Mouse (Mus musculus): Measurements from ENCODE around the gene Plppr3. TPM values are rescaled to one million over a fixed set of nuclear protein-coding genes. Genes with fewer than 3 reads are reported as not detected.
A peak's percentile ranks its signal among the peaks of the same experiment; 100 is the strongest.

The Plppr3 gene
- total RNA-seq, 2 experiments from 2014 or later = 51.1 to 53.3 TPM

DNA sequence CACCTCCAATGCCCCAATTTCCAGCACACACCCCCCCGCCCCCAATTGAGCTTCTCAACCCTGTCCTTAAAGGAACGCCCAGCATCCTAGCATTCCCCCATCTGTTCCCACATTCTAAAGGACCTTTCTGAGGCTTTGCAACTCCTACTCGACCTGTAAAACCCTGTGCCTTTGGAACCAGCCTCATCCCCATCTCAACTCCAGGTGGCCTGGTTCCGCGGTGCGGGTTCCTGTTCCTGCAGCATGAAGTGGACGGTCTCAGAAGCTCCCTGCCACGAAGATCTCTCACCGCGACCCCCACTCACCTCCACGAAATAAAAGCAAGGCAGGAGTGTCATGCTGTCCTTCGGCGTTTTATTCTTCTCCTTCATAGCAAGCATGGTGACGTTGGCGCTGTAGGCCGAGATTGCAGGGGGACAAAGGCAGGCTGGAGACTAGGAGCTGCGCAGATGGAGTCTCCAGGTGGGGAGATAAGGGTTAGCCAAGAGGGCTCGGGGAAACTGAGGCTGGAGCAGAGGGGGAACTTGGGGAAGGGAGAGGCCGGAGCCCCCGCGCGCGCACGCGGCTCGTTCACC, 632 bp downstream of the Plppr3 start:
- DNase-seq (ENCODE audit: low spot score in 2 of 2) = no peak
- intact Hi-C loops (cut with DNase I) = no loop called here

- no peak for DNase-seq (ENCODE audit: low spot score in 2 of 2)
- intact Hi-C loops (cut with DNase I) = no loop called here
Observed at GRCm38 (mm10) chr10:79873313-79873712, 1.1 kb downstream of the Plppr3 start.

DNA sequence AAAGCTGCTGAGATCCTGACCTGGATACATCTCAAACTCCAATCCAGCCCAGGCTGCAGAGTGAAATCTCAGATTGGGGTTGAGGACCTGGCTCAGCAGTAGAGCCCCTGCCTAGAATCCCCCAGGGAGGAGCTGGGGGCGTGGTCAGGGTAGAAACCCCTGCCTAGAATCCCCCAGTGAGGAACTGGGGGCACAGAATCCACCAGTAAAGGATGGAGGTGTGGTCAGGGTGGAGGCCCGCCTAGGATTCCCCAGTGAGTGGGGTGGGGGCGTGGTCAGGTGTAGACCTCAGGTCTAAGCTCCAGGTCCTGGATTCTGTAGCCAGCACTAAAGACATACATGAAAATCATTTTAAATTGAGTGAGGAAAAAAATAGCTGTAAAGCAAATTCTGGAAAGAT, 1.6 kb downstream of the Plppr3 start:
- DNase-seq (ENCODE audit: low spot score in 2 of 2) = no peak
- intact Hi-C loops (cut with DNase I) = no loop called here

DNA sequence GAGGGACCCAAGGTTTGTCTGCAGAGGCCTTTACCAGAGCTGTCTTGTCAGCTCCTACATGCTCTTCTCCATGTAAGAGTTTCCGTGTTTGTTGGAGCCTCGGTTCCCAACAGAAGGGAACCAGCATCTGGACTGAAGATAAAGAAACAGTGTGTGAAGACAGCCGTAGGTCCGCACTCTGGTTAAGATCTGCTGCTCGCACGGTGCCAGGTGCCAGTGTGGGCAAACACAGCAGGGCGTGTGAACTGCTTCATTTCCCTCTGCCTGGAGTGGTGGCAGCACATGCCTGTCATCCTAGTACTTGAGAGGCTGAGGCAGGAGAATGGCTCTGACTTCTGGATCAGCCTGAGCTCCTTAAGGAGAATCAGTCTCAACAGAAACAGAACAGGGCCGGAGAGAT, 2.6 kb downstream of the Plppr3 start:
- peak in 1 of 2 experiments; percentile 64 for DNase-seq (ENCODE audit: low spot score in 2 of 2)
- intact Hi-C loops (cut with DNase I) = no loop called here

GRCm38 (mm10) chr10:79866601-79867000, 7.8 kb downstream of the Plppr3 start:
- DNase-seq (ENCODE audit: low spot score in 2 of 2) = no peak
- intact Hi-C loops (cut with DNase I) = no loop called here

DNA sequence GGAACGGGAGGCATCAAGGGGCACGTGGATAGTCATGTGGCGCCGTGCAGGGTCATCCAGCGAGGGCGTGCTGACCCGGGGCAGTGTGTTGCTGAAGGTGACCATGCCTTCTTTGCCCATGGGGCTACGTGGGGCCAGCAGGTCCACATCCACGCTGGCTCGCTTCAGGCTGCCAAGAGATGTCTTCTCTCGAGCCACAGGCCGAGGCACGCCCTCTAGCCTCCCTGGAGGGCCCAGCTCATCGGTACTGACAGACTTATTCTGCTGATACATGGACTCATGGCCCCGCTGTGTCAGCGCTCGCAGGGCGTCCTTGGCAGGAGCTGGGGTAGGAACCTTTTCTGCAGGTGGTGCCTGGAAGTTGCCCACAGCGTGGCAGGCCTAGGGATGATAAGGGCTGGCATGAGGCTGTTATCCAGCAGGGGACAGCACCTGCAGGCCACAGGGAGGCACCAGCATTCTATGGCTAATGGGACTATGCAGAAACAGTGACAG, 8.6 kb downstream of the Plppr3 start:
- no peak for DNase-seq (ENCODE audit: low spot score in 2 of 2)
- intact Hi-C loops (cut with DNase I) = no loop called here

DNA sequence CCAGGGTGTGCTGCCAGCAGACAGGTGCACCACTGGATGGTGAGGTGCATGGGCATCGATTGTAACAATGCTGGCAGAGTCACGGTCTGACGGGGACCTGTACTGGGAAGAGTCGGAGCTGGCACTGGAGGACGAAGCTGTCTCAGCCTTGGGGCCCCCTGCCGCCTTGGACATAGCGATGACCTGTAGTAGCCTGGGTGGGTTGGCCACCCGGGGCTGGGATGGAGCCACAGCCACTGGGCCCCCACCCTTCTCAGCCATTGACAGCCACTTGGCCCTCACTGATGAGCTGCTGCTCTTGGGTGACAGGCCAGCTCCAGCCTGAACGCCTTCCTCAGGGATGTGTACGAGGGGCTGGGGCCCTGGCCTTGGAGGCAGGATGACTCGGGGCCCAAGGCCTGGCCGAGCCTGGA, 9.2 kb downstream of the Plppr3 start:
- intact Hi-C loops (cut with DNase I) = no loop called here
- no peak for DNase-seq (ENCODE audit: low spot score in 2 of 2)

DNA sequence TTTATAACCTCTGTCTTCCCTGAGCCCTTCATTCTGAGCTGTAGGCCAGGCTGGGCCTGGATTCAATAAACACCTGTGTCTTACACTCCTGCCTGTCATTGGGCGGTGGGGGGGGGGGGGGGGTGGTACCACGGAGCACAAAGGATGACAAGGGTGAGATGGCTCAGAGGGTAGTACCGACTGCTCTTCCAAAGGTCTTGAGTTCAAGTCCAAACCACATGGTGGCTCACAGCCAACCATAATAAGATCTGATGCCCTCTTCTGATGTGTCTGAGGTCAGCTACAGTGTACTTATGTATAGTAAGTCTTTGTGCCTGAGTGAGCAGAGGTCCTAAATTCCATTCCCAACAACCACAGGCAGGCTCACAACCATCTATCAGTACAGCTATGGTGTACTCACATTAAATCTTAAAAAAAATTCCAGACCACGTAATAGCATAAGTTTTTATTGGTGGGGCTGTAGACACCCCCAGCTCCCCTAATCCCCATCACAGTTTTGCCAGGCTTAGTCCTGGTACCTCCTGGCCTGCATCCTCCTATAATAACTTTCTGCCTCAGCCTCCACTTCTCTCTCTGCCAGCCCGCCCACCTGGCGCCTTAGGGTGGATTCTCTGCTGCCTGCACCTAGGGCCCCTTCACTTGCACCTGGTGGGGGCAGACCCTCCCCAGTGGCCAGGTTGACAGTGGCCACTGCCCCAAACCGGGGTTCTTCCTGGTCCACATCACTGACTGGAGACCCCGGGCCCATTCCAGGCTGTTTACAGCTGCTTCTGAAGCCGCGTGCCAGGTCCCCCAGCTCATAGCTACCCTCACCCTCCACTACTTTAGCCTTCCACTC, 9.9 kb downstream of the Plppr3 start:
- intact Hi-C loops (cut with DNase I) = no loop called here

DNA sequence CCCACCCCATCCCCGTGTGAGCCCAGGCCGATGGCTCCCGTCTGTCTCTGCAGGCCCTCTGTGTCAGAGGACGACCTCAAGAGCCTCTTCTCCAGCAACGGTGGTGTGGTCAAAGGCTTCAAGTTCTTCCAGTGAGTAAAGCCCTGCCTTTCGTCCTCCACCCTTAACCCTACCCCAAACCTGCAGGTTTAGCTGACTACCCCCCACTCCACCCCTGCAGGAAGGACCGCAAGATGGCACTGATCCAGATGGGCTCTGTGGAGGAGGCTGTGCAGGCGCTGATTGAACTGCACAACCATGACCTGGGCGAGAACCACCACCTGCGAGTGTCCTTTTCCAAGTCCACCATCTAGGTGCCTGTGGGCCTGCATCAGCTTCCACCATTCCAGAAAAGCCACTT, 11.5 kb downstream of the Plppr3 start:
- intact Hi-C loops (cut with DNase I) = no loop called here
- DNase-seq (ENCODE audit: low spot score in 2 of 2) = no peak

More for the DNA sequence above, 9.9 kb downstream of the Plppr3 start:
- no peak for DNase-seq (ENCODE audit: low spot score in 2 of 2)

DNA sequence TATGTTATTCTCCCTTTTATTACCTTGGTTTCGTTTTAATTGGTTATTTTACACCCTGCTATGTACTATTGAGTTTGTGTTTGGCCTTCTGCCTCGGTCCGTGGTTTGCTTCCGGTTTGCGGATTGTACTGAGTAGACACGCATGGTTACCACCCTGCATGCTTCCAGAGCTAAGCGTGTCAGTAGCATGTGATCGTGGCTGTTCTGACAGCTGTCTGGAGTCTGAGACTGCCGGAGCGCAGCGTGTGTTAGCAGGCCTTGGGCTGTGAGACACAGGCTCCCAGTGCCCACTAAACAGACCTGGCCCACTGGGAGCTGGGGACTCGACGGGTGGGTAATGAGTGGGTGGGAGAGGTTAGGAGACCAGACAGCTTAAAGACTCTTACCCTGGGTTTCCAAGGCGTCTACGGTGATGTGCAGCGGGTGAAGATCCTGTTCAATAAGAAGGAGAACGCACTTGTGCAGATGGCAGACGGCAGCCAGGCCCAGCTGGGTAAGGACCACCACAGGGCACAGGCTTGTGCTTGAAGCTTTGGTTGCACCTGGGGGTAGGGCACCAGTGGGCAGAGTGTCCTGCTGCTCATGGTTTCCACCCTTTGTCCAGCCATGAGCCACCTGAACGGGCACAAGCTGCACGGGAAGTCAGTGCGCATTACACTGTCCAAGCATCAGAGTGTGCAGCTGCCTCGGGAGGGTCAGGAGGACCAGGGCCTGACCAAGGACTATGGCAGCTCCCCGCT, 12.2 kb downstream of the Plppr3 start:
- intact Hi-C loops (cut with DNase I) = no loop called here
- no peak for DNase-seq (ENCODE audit: low spot score in 2 of 2)

DNA sequence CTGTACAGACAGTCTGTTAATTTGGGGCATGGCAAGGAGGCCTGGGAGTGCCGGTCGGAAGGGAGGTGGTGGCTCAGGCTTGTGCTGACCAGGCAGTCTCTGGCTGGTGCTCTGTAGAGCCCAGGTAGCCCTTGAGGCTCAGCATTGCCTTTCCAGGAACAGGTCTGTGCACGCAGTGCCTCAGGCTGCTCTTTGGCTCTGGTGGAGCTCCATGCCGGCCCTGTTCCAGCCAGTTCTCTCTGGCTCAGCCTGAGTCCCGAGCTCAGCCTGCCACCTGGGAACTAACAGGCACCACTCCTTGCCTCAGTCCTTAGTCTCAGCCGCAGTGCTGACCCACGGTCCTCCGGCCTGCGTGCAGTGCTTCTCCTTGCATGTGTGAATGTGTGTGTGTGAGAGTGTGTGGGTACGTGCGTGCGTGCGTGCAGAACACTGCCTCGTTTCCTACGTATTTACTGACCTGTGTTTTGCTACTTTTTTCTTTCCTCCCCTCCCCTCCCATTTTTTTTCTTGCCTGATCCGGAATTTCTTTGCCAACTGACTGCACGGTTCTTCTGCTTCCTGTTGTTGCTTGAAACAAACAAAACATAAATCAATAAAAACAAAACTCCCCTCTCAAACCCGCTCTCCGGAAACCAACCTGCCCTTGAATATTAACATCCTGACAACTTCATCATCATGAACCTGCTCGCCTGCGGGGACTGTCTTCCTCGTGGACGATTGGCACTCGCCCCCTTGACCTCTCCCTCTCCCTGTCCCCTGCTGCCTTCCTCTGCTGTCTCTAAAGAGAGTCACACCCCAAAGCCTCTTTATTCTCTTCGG, 13.0 kb downstream of the Plppr3 start:
- intact Hi-C loops (cut with DNase I) = no loop called here
- no peak for DNase-seq (ENCODE audit: low spot score in 2 of 2)

DNA sequence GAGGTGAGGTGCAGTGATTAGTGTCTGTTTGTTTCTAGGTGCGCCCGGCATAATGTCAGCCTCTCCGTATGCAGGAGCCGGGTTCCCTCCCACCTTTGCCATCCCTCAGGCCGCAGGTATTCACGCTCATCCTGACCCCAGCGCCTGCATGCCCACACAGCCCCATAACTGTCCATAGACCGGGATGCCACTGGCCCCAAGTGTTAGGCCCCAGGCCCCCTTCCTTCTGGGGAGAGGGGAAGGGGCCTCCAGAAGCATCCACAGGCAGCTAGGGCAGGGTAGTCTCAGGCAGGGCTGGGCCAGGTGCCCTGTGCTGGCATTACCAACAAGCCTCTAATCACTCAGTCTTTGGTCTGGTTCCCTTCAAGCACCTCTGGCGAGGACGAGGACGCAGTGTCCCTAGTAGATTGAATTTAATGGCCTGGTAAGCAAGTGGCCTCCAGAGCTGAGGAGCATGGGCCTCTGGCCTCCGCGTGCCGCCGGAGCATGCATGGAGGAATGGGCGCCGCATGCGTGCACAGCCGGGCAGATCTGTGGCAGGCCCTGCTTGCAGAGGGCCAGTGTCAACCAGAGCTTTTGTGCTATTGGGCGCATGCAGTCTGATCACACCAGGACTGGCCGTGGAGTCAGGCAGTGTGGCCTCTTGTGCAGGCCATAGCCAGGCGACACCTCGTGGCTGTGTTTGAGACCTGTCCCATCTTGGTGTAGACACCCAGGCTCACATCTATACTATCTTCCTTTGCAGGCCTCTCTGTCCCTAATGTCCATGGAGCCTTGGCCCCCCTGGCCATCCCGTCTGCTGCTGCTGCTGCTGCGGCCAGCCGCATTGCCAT, 14.1 kb downstream of the Plppr3 start:
- no peak for DNase-seq (ENCODE audit: low spot score in 2 of 2)
- intact Hi-C loops (cut with DNase I) = no loop called here

DNA sequence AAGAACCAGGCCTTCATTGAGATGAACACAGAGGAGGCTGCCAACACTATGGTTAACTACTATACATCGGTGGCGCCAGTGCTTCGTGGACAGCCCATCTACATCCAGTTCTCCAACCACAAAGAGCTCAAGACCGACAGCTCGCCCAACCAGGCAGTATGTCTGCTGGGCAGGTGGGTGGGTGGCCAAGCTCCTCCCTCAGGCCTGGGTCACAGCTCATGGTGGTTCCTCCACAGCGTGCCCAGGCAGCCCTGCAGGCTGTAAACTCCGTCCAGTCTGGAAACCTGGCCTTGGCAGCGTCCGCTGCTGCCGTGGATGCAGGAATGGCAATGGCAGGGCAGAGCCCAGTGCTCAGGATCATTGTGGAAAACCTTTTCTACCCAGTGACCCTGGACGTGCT, 15.3 kb downstream of the Plppr3 start:
- no peak for DNase-seq (ENCODE audit: low spot score in 2 of 2)
- intact Hi-C loops (cut with DNase I) = no loop called here

- intact Hi-C loops (cut with DNase I) = no loop called here
- peak; percentile 66 to 80 for DNase-seq (ENCODE audit: low spot score in 2 of 2)
Observed at GRCm38 (mm10) chr10:79858416-79859074, 15.9 kb downstream of the Plppr3 start.

GRCm38 (mm10) chr10:79857894-79858293, 16.5 kb downstream of the Plppr3 start:
- intact Hi-C loops (cut with DNase I) = no loop called here

GRCm38 (mm10) chr10:79857452-79857811, 17.0 kb downstream of the Plppr3 start:
- intact Hi-C loops (cut with DNase I) = no loop called here
- DNase-seq (ENCODE audit: low spot score in 2 of 2) = peak; percentile 59 to 68

More at GRCm38 (mm10) chr10:79857894-79858293, 16.5 kb downstream of the Plppr3 start:
- DNase-seq (ENCODE audit: low spot score in 2 of 2) = no peak

GRCm38 (mm10) chr10:79856704-79857451, 17.6 kb downstream of the Plppr3 start:
- intact Hi-C loops (cut with DNase I) = no loop called here
- DNase-seq (ENCODE audit: low spot score in 2 of 2) = no peak

DNA sequence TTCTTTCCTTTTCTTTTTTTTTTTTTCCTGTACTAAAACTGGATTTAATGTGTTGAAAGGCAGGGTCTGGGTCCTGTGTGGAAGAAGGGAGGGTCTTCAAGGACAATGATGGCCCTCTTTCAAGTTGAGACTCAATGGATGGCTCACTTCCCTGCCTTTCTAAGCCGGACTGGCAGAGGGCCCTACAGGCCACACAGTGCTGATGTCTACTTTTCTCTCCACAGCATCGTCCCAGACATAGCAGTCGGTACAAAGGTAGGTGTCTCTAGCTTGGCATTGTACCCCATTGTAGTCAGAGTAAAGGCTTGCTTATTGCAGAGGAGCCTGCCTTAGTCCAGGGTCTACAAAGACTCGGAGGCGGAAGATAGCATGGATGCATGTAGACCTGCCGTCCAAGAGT, 18.2 kb downstream of the Plppr3 start:
- intact Hi-C loops (cut with DNase I) = no loop called here
- DNase-seq (ENCODE audit: low spot score in 2 of 2) = no peak
